Mouse (Mus musculus): Measurements from ENCODE around the gene Sept9. TPM values are rescaled to one million over a fixed set of nuclear protein-coding genes. Genes with fewer than 3 reads are reported as not detected.

Gene Sept9
- polyA plus RNA-seq, 1 experiment = 253 TPM

- H3K36me3 ChIP-seq (ENCODE audit: control insufficient read depth, insufficient read depth) = peaks cover 9% of the 10 kb centered on the region
- H3ac ChIP-seq (ENCODE audit: control insufficient read depth, insufficient read length) = no peak overlapping the region
- peaks cover 85% of the 10 kb centered on the region for H3K79me2 ChIP-seq (ENCODE audit: control insufficient read depth, insufficient read depth)
- no peaks in the 10 kb centered on the region for H3K27me3 ChIP-seq (ENCODE audit: control insufficient read depth, insufficient read depth, insufficient read length)
- H3K4me2 ChIP-seq (ENCODE audit: low read depth) = no peak overlapping the region
- TF ChIP-seq USF1 (IDR thresholded peaks at IDR 0.05; ENCODE audit: low read depth) (peak; percentile 10), POLR2AphosphoS2 (IDR thresholded peaks at IDR 0.05; ENCODE audit: insufficient read length, low read depth) (no peak)
- H3K4me3 ChIP-seq = no peak overlapping the region
Observed at GRCm38 (mm10) chr11:117348429-117349103, 149.1 kb downstream of the Sept9 start.

DNA sequence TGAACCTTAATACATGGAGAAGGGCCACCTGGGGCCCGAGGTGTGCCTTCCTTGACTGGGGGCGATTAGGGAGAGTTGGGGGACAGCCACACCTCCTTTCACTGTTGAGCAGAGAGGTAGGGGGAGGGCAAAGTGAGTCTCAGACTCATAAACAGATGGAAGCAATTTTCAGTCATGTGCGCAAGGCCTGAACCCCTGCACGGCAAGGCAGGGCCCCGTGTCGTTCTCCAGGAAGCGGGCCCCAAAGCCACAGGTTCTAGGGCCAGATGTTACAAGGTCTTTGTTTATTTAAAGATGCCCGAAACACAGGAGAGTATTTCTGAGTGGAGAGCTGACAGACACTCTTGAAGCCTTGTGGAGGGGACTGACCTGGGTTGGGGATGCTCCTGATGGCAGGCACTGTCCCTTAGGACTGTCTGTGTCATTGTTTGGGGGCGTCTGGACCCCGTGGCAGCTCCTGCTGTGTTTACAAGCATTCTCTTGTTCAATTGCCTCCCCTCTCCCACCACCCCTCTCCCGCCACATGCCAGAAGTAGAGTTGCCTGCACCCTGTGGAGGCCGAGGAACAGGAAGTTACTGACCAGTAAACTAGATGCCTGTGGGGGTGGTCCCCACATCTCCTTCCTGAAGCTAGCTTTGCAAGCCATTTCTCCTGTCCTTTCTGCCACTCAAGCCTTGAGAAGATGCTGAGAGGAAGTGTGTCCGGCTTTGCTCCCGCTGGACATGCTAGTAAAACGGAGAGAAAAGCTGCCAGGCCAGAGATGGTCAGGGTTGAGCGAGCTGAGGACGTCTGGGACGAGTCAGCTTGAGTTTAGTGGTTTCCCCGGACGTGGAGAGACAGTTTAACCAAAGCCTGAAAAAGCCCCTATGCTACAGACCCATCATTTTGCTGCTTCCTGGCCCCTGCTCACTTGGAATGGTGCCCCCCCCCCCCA lies 150.2 kb downstream of the Sept9 start:
- H3K36me3 ChIP-seq (ENCODE audit: control insufficient read depth, insufficient read depth) = peaks cover 13% of the 10 kb centered on the region
- H3K27me3 ChIP-seq (ENCODE audit: control insufficient read depth, insufficient read depth, insufficient read length) = no peaks in the 10 kb centered on the region
- H3K4me3 ChIP-seq = no peak overlapping the region
- H3ac ChIP-seq (ENCODE audit: control insufficient read depth, insufficient read length) = no peak overlapping the region
- H3K4me2 ChIP-seq (ENCODE audit: low read depth) = no peak overlapping the region
- H3K79me2 ChIP-seq (ENCODE audit: control insufficient read depth, insufficient read depth) = peaks cover 73% of the 10 kb centered on the region
- TF ChIP-seq TCF3 (IDR thresholded peaks at IDR 0.05; ENCODE audit: insufficient read length, low read depth) = no peak
- no peak for TF ChIP-seq E2F4 (IDR thresholded peaks at IDR 0.05; ENCODE audit: insufficient read depth)
- TF ChIP-seq CEBPB (IDR thresholded peaks at IDR 0.05; ENCODE audit: insufficient read depth, poor library complexity, severe bottlenecking) = no peak
- no peak for TF ChIP-seq REST (IDR thresholded peaks at IDR 0.05; ENCODE audit: insufficient read depth, insufficient read length)
- no peak for TF ChIP-seq POLR2A (IDR thresholded peaks at IDR 0.05; ENCODE audit: insufficient read length, low read depth)
- TF ChIP-seq MYOG (IDR thresholded peaks at IDR 0.05; ENCODE audit: control insufficient read depth in 1 of 3, insufficient read depth in 1 of 3, insufficient read length in 2 of 3, low read depth in 2 of 3) = no peak
- TF ChIP-seq SRF (IDR thresholded peaks at IDR 0.05; ENCODE audit: control insufficient read depth, insufficient read length, low read depth) = no peak
- no peak for TF ChIP-seq USF1 (IDR thresholded peaks at IDR 0.05; ENCODE audit: low read depth)
- no peak for TF ChIP-seq TCF12 (IDR thresholded peaks at IDR 0.05; ENCODE audit: insufficient read depth, poor library complexity, severe bottlenecking)
- TF ChIP-seq POLR2AphosphoS2 (IDR thresholded peaks at IDR 0.05; ENCODE audit: insufficient read length, low read depth) = no peak
- no peak for TF ChIP-seq MYOD1 (IDR thresholded peaks at IDR 0.05; ENCODE audit: control insufficient read depth in 1 of 3, insufficient read length in 2 of 3, low read depth in 2 of 3)
- no peak for TF ChIP-seq MAX (IDR thresholded peaks at IDR 0.05; ENCODE audit: low read depth)

DNA sequence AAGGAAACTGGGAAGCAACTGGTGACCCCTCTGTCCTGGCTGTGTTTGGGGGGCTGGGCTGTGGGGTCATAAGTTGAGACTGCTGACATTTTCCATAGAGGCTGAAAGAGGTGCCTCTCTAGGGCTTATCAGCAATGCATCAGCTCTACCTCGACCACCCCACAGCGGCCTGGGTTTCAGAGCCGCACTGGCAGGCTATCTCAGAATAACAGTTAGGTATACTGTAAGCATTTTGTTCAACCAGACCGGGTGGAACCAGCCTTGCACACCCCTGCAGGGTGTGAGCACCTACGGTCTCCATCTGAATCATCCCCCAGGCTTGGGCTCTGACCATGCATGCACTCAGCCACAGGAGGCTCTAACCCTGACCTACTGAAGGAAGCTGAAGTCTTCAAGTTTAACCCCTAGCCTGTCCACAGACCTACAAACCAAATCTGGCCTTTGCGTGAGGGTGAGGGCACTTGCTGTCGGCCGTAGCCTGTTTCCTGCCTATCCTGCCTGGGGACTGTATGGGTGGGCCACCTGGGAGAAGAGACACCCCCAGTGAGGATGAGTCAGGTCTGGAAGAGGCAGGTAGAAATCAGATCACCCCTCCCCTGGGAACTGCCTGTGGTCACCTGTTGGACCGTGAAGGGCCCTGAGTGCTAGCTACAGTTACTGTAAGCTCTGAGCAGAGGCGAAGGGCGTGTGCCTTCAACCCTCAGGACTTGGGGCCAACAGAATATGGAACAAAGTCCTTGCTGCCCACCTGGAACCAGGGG lies 151.2 kb downstream of the Sept9 start:
- Histone ChIP-seq H3ac (ENCODE audit: control insufficient read depth, insufficient read length) (no peak overlapping the region), H3K27me3 (ENCODE audit: control insufficient read depth, insufficient read depth, insufficient read length) (no peaks in the 10 kb centered on the region), H3K79me2 (ENCODE audit: control insufficient read depth, insufficient read depth) (peaks cover 64% of the 10 kb centered on the region), H3K4me3 (no peak overlapping the region), H3K4me2 (ENCODE audit: low read depth) (no peak overlapping the region), H3K36me3 (ENCODE audit: control insufficient read depth, insufficient read depth) (peaks cover 21% of the 10 kb centered on the region)
- no peak for TF ChIP-seq MAX (IDR thresholded peaks at IDR 0.05; ENCODE audit: low read depth)
- TF ChIP-seq POLR2AphosphoS2 (IDR thresholded peaks at IDR 0.05; ENCODE audit: insufficient read length, low read depth) = no peak
- TF ChIP-seq CEBPB (IDR thresholded peaks at IDR 0.05; ENCODE audit: insufficient read depth, poor library complexity, severe bottlenecking) = no peak
- TF ChIP-seq MYOG (IDR thresholded peaks at IDR 0.05; ENCODE audit: control insufficient read depth in 1 of 3, insufficient read depth in 1 of 3, insufficient read length in 2 of 3, low read depth in 2 of 3) = no peak
- TF ChIP-seq REST (IDR thresholded peaks at IDR 0.05; ENCODE audit: insufficient read depth, insufficient read length) = no peak

DNA sequence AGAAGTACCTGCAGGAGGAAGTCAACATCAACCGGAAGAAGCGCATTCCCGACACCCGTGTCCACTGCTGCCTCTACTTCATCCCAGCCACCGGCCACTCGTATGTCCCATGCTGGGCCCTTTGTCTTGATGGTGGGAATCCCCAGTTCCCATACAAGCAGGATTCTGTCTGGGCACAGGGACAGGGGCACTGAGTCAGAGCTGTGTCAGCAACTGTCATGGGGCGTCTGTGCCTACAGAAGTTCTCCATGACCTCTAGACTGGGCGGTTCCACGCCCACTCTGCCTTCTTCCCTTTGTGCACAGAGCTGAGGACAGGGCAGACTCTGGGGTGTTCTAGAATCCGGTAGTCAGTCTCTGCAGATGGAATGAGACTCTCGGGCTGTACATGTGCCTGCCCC lies 153.7 kb downstream of the Sept9 start:
- Histone ChIP-seq H3K4me3 (no peak overlapping the region), H3K36me3 (ENCODE audit: control insufficient read depth, insufficient read depth) (peaks cover 33% of the 10 kb centered on the region), H3K79me2 (ENCODE audit: control insufficient read depth, insufficient read depth) (peaks cover 46% of the 10 kb centered on the region), H3K27me3 (ENCODE audit: control insufficient read depth, insufficient read depth, insufficient read length) (no peaks in the 10 kb centered on the region), H3ac (ENCODE audit: control insufficient read depth, insufficient read length) (no peak overlapping the region), H3K4me2 (ENCODE audit: low read depth) (peak overlapping the region; percentile 51)
- TF ChIP-seq USF1 (IDR thresholded peaks at IDR 0.05; ENCODE audit: low read depth) (no peak), REST (IDR thresholded peaks at IDR 0.05; ENCODE audit: insufficient read depth, insufficient read length) (no peak), MYOD1 (IDR thresholded peaks at IDR 0.05; ENCODE audit: control insufficient read depth in 1 of 3, insufficient read length in 2 of 3, low read depth in 2 of 3) (peak in 1 of 3 experiments; percentile 37)

GRCm38 (mm10) chr11:117354107-117354506 lies 154.6 kb downstream of the Sept9 start:
- no peak overlapping the region for H3ac ChIP-seq (ENCODE audit: control insufficient read depth, insufficient read length)
- H3K27me3 ChIP-seq (ENCODE audit: control insufficient read depth, insufficient read depth, insufficient read length) = no peaks in the 10 kb centered on the region
- TF ChIP-seq MAX (IDR thresholded peaks at IDR 0.05; ENCODE audit: low read depth) = no peak
- no peak for TF ChIP-seq MYOG (IDR thresholded peaks at IDR 0.05; ENCODE audit: control insufficient read depth in 1 of 3, insufficient read depth in 1 of 3, insufficient read length in 2 of 3, low read depth in 2 of 3)
- TF ChIP-seq MYOD1 (IDR thresholded peaks at IDR 0.05; ENCODE audit: control insufficient read depth in 1 of 3, insufficient read length in 2 of 3, low read depth in 2 of 3) = no peak
- TF ChIP-seq SRF (IDR thresholded peaks at IDR 0.05; ENCODE audit: control insufficient read depth, insufficient read length, low read depth) = no peak
- no peak for TF ChIP-seq CEBPB (IDR thresholded peaks at IDR 0.05; ENCODE audit: insufficient read depth, poor library complexity, severe bottlenecking)
- TF ChIP-seq TCF3 (IDR thresholded peaks at IDR 0.05; ENCODE audit: insufficient read length, low read depth) = no peak

More at GRCm38 (mm10) chr11:117354107-117354506, 154.6 kb downstream of the Sept9 start:
- Histone ChIP-seq H3K4me3 (no peak overlapping the region), H3K79me2 (ENCODE audit: control insufficient read depth, insufficient read depth) (peaks cover 44% of the 10 kb centered on the region), H3K4me2 (ENCODE audit: low read depth) (peak overlapping the region; percentile 51), H3K36me3 (ENCODE audit: control insufficient read depth, insufficient read depth) (peaks cover 40% of the 10 kb centered on the region)
